Mouse (Mus musculus): ENCODE measurements around the gene Pdcd5. TPM values are rescaled to one million over a fixed set of nuclear protein-coding genes. Genes with fewer than 3 reads are reported as not detected.

Pdcd5 gene
- not detected in 2 replicates for polyA plus RNA-seq (2012; ENCODE audit: insufficient read depth, insufficient read length, low replicate concordance, missing spikeins)

DNA sequence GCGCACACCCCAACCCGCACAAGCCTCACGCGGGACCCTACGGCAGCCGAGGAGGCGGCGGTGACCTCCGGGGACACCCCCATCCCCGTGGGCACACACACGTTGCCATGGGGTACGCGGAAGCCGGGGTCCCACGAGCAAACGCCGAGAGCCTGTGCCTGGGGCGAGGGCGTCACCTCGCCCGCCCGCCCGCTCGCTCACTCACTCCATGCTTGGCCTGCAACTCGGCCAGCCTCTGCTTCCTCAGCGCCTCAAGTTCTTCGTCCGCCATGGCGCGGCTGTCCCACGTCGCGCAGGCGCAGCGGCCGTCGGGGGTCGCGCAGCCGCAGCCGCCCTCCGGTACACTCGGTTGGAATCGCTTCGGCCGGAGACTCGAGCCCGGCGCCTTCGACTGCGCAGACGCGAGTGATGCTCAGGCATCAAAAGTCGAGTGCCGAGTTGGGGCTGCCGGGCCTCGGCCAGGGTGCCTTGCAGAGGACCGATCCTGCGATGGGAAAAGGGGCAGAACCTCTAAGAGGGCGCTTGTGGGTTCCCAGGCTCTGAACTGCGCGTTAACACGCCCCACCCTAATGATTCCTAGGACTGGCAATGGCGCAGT is at the start of gene Pdcd5:
Gene Pdcd5, minus strand, starts transcription at position 421 of the 598 bp plus-strand sequence.
- Histone ChIP-seq H3K27ac (ENCODE audit: insufficient read depth, low read depth, low read length) (no peak within 1 kb of the TSS), H3K4me3 (ENCODE audit: insufficient read depth, low read depth, low read length) (peak within 1 kb of the TSS; percentile 89), H3K4me1 (ENCODE audit: control insufficient read depth, insufficient read depth, low read length) (peaks cover 6% of the 10 kb centered on the region)
- TF ChIP-seq POLR2A (IDR thresholded peaks at IDR 0.05; ENCODE audit: insufficient read depth, low read depth, low read length) (peak; percentile 81), CTCF (IDR thresholded peaks at IDR 0.05; ENCODE audit: insufficient read depth, low read depth, low read length) (no peak)
- under 1% methylated on average over 64 of the region's 64 CpGs for WGBS

DNA sequence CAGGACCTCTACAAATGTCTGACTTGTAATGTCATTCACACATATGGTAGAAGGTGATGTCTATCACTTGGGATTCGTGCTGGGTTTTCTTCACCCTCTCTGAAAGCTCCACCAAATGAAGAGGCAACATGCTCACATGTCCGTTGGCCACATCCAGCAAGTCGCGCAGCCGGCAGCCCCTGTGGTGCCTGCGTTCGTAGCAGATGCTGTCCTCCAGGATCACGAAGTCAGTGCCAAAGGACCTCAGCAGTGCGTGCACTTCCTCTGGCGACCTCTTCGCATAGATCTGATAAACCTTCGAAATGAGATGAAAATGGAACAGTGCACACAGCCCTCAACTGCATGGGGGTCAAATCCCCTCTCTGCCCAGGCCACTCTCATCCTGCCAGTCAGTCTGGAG is 45.3 kb upstream of the Pdcd5 start:
- TF ChIP-seq CTCF (IDR thresholded peaks at IDR 0.05; ENCODE audit: insufficient read depth, low read depth, low read length), result no peak
- no peak for TF ChIP-seq POLR2A (IDR thresholded peaks at IDR 0.05; ENCODE audit: insufficient read depth, low read depth, low read length)
- Histone ChIP-seq H3K27ac (ENCODE audit: insufficient read depth, low read depth, low read length) (no peak overlapping the region), H3K4me3 (ENCODE audit: insufficient read depth, low read depth, low read length) (no peak overlapping the region), H3K4me1 (ENCODE audit: control insufficient read depth, insufficient read depth, low read length) (peaks cover 3% of the 10 kb centered on the region)
- 85% methylated on average over 12 of the region's 12 CpGs for WGBS

DNA sequence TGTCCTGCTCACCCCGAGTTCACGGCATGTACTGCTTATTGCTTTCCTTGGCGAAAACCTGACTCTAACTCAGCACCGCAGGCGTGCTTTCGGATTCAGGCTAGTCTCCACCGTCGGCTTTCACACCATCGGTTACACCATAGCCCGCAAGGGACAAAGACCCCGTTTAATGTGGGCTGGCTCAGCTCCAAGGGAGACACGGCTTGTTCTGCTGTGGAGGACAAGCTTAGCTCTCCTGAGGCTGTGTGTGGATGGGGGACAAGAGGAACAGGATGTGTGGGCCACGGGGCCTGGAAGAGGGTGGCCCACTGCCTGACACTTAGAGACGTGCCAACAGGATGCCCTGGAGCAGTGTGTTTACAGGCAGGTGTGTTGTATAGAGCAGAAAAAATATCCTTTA is 44.8 kb upstream of the Pdcd5 start:
- no peak overlapping the region for H3K27ac ChIP-seq (ENCODE audit: insufficient read depth, low read depth, low read length)
- TF ChIP-seq POLR2A (IDR thresholded peaks at IDR 0.05; ENCODE audit: insufficient read depth, low read depth, low read length) (no peak), CTCF (IDR thresholded peaks at IDR 0.05; ENCODE audit: insufficient read depth, low read depth, low read length) (no peak)
- 56% methylated on average over 14 of the region's 14 CpGs for WGBS
- no peak overlapping the region for H3K4me3 ChIP-seq (ENCODE audit: insufficient read depth, low read depth, low read length)
- peaks cover 9% of the 10 kb centered on the region for H3K4me1 ChIP-seq (ENCODE audit: control insufficient read depth, insufficient read depth, low read length)

DNA sequence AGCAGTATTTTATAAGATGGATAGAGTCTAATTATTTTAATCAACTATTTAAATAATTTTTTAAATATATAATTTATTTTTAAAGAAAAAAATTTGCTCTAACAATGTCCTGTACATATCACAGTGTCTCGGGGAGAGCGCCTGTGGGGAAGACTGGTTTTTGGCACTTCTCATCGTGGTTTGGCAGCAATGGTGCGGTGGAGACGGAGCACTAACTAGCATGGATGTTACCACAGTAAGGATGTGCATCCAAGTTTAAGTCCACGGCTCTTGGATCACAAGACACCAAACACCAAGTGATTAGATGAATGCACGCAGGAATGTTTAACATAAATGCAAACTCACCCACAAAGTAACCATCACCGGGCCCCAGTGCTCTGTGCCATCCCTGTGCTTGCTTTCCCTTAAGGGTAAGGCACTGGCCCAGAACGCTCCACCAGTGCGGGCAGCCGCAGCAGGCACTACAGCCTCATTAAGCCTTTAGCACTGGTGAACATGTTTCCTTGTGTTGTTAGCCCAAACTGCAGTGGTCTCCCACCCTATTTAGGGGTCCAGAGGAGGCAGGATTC is 41.5 kb upstream of the Pdcd5 start:
- Histone ChIP-seq H3K4me1 (ENCODE audit: control insufficient read depth, insufficient read depth, low read length) (peaks cover 9% of the 10 kb centered on the region), H3K27ac (ENCODE audit: insufficient read depth, low read depth, low read length) (no peak overlapping the region)
- 77% methylated on average over 11 of the region's 11 CpGs for WGBS

DNA sequence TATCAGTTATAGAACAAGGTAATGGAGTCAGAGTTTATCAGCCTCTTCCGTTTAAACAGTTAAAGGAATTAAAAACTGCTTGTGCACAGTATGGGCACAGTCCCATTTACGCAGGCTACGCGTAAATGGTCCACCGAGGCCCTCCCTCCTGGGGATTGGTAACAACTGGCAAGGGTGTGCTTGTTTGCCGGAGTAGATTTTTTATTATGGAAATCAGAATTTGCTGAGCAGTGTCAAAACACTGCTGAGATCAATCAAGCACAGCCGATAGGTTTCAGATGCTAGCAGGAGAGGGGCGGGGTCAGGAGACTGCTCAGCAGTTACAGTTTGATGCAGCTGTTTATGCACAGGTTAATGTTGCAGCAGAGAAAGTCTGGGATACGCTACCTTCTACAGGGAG is 41.0 kb upstream of the Pdcd5 start:
- Histone ChIP-seq H3K4me3 (ENCODE audit: insufficient read depth, low read depth, low read length) (no peak overlapping the region), H3K4me1 (ENCODE audit: control insufficient read depth, insufficient read depth, low read length) (peaks cover 9% of the 10 kb centered on the region), H3K27ac (ENCODE audit: insufficient read depth, low read depth, low read length) (0 out of 2 replicates have a peak overlapping the region, but pooled peaks have one; percentile 5)
- WGBS, result 40% methylated on average over 9 of the region's 9 CpGs
- TF ChIP-seq CTCF (IDR thresholded peaks at IDR 0.05; ENCODE audit: insufficient read depth, low read depth, low read length) (no peak), POLR2A (IDR thresholded peaks at IDR 0.05; ENCODE audit: insufficient read depth, low read depth, low read length) (no peak)

More for the DNA sequence above, 41.5 kb upstream of the Pdcd5 start:
- TF ChIP-seq POLR2A (IDR thresholded peaks at IDR 0.05; ENCODE audit: insufficient read depth, low read depth, low read length) (no peak), CTCF (IDR thresholded peaks at IDR 0.05; ENCODE audit: insufficient read depth, low read depth, low read length) (no peak)
- no peak overlapping the region for H3K4me3 ChIP-seq (ENCODE audit: insufficient read depth, low read depth, low read length)

DNA sequence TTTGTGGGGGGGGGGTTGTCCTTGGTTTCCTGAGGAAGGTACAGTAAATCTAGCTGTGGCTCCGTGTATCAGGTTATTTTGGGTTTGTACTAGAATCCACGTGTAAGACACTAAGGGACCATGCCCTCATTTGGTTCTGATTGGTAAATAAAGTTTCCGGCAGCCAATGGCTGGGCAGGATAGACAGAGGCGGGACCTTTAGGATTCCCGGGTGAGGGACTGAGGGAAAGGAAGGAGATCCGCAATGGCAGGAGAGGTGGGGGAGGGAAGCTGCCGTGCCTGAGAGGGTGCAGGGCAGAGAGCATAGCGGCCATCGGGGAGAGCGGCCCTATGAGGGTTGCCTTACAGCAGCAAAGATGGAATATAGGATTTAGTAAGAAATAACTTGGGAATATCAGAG is 39.9 kb upstream of the Pdcd5 start:
- 31% methylated on average over 10 of the region's 10 CpGs for WGBS
- Histone ChIP-seq H3K27ac (ENCODE audit: insufficient read depth, low read depth, low read length) (peak overlapping the region; percentile 71; the same call in 1 of the 2 replicates), H3K4me1 (ENCODE audit: control insufficient read depth, insufficient read depth, low read length) (peaks cover 9% of the 10 kb centered on the region), H3K4me3 (ENCODE audit: insufficient read depth, low read depth, low read length) (no peak overlapping the region)
- TF ChIP-seq CTCF (IDR thresholded peaks at IDR 0.05; ENCODE audit: insufficient read depth, low read depth, low read length), result no peak
- TF ChIP-seq POLR2A (IDR thresholded peaks at IDR 0.05; ENCODE audit: insufficient read depth, low read depth, low read length), result no peak

DNA sequence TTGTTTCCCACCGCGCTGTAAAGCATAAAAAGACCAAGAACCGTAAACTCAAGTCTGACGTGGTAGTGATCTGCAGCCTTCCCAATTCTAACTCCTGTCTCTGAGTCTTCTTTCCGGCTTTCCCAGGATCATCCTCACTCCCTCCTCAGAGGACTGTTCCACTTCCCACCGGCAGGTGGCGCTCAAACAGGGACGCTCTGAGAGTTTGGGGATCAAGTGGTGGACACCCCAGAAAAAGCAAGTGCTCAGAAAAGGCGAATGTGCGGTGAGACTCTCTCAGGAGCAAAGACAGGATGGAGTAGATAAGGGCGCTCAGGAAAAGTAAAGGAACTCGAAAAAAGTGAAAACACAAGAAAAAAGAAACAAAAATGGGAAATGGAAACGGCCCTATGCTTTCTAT is 39.4 kb upstream of the Pdcd5 start:
- Histone ChIP-seq H3K27ac (ENCODE audit: insufficient read depth, low read depth, low read length) (no peak overlapping the region), H3K4me3 (ENCODE audit: insufficient read depth, low read depth, low read length) (no peak overlapping the region), H3K4me1 (ENCODE audit: control insufficient read depth, insufficient read depth, low read length) (peaks cover 9% of the 10 kb centered on the region)
- TF ChIP-seq POLR2A (IDR thresholded peaks at IDR 0.05; ENCODE audit: insufficient read depth, low read depth, low read length), result no peak
- peak; percentile 91 for TF ChIP-seq CTCF (IDR thresholded peaks at IDR 0.05; ENCODE audit: insufficient read depth, low read depth, low read length)
- whole genome bisulfite sequencing, result 33% methylated on average over 13 of the region's 13 CpGs

DNA sequence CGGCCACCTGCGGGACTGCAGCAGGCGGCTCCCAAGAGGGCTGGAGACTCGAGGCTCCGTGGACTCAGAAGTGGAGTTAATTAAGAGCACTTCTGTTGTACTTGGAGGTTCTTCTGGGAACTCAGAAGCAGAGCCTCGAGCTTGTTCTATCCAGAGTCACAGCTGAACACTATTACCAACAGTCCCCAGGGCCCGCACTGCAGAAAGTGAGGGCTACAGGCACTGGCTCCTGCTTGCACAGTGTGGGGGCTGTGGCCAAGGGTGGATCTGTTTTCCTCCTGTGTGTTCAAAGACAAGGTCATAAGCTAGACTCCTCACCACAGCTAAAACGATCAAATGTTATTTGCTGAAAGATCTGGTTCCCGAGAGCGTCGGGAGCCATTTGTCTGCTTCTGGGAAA is 38.9 kb upstream of the Pdcd5 start:
- H3K4me3 ChIP-seq (ENCODE audit: insufficient read depth, low read depth, low read length), result no peak overlapping the region
- H3K27ac ChIP-seq (ENCODE audit: insufficient read depth, low read depth, low read length), result no peak overlapping the region
- peaks cover 9% of the 10 kb centered on the region for H3K4me1 ChIP-seq (ENCODE audit: control insufficient read depth, insufficient read depth, low read length)
- WGBS, result 60% methylated on average over 11 of the region's 11 CpGs
- TF ChIP-seq CTCF (IDR thresholded peaks at IDR 0.05; ENCODE audit: insufficient read depth, low read depth, low read length) (no peak), POLR2A (IDR thresholded peaks at IDR 0.05; ENCODE audit: insufficient read depth, low read depth, low read length) (no peak)

DNA sequence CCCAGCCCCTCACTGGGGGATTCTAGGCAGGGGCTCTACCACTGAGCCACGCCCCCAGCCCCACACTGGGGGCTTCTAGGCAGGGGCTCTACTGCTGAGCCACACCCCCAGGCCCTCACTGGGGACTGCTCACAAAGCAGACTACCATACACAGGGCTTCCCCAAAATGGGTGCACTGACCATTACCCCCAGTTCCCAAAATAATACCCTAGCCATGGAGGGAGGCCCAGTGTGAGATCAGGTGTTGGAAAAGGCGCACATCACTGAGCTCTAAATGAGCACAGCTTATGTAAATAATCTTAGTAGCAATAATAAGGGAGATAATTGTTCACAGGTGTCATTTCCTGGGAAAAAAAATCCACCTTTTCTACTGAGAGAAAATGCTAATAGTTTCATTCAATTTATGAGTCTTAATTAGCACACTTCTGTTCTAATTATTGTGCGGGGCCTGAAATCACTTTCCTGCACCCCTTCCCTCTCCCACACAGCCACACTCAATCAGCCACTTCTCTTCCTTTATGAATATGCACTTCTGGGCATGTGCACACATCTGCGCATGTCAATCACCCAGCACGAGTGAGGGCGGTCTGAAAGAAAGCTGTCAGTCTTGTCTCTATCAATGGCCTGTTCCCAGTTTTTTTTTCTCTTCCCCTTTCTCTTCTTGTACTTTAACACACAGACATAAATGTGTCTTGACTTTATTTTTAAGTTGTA is 36.2 kb upstream of the Pdcd5 start:
- TF ChIP-seq POLR2A (IDR thresholded peaks at IDR 0.05; ENCODE audit: insufficient read depth, low read depth, low read length) (no peak), CTCF (IDR thresholded peaks at IDR 0.05; ENCODE audit: insufficient read depth, low read depth, low read length) (no peak)
- WGBS, result 62% methylated on average over 6 of the region's 6 CpGs
- H3K4me3 ChIP-seq (ENCODE audit: insufficient read depth, low read depth, low read length), result no peak overlapping the region
- no peak overlapping the region for H3K27ac ChIP-seq (ENCODE audit: insufficient read depth, low read depth, low read length)
- H3K4me1 ChIP-seq (ENCODE audit: control insufficient read depth, insufficient read depth, low read length), result peaks cover 7% of the 10 kb centered on the region

Data from olfactory bulb, adult 2 months (tissue).